Mouse (Mus musculus) Patski (cell line): ENCODE measurements at regions not wholly inside any gene's neighbourhood (a gene's known extent, or its start where the extent isn't known, plus 50 kb on each side); places are given as distances from the start of the nearest gene placed in this dataset.

Experiments used
- ATAC-seq: fragments of 100-300 bp; one replicate; pipeline ENCODE4 v1.8.0; 2021
- CTCF ChIA-PET: fragments of 350-600 bp; sonication (Branson Sonifier 250); formaldehyde crosslinking; loops from one replicate; lab custom pipeline; 2022; ENCODE audit warnings: inconsistent platforms; lab: Charles Lee
- POLR2A ChIA-PET: fragments of 350-600 bp; sonication (Branson Sonifier 250); formaldehyde crosslinking; loops from one replicate; lab custom pipeline; 2022; ENCODE audit warnings: antibody characterized with exemption, inconsistent platforms; lab: Charles Lee
- DNase-seq: peaks from one replicate; pipeline ENCODE4 v3.0.0-alpha.2; 2011; ENCODE audit warnings: low read depth, low spot score
- H3K27me3 ChIP-seq: fragments of 371-371 bp; one replicate; pipeline ENCODE4 v1.5.1; 2021
- CTCF ChIP-seq: fragments of 100-300 bp; IDR thresholded peaks from one replicate; pipeline ENCODE4 v1.5.1; 2021
- in situ Hi-C: fragments of 300-500 bp; cut with MboI; formaldehyde crosslinking; loops from 3 replicates; pipeline ENCODE4 v1.11.1; 2018; ENCODE audit warnings: low pct_unique_long_range_greater_than_20kb, mixed read lengths

GRCm38 (mm10) chr5:118815783-118816182, 255.3 kb downstream of the Med13l start:
- CTCF ChIA-PET = interaction anchor here (1.2 kb wide), 1 partner anchor 34 kb away, joined by 4 read pairs; no protein-coding TSS in a partner anchor
- POLR2A ChIA-PET = no interaction called here
- TF ChIP-seq CTCF = no peak
- DNase-seq (no peak), ATAC-seq (no peak)
- in situ Hi-C loops = no loop called here
- peaks cover 26% of the 10 kb centered on the region for H3K27me3 ChIP-seq

GRCm38 (mm10) chr5:118818294-118818693, 257.8 kb downstream of the Med13l start:
- no peak for TF ChIP-seq CTCF
- ChIA-PET POLR2A (no interaction called here), CTCF (interaction anchor here (1.1 kb wide), 1 partner anchor 12 kb away, joined by 3 read pairs; no protein-coding TSS in a partner anchor)
- H3K27me3 ChIP-seq = peaks cover 20% of the 10 kb centered on the region
- no peak for ATAC-seq
- in situ Hi-C loops = no loop called here
- DNase-seq = no peak

- H3K27me3 ChIP-seq = peaks cover 22% of the 10 kb centered on the region
- ChIA-PET POLR2A (no interaction called here), CTCF (interaction anchor here (1.6 kb wide), 1 partner anchor 55 kb away, joined by 3 read pairs; no protein-coding TSS in a partner anchor)
- TF ChIP-seq CTCF = no peak
- in situ Hi-C loops = no loop called here
- ATAC-seq = no peak
- DNase-seq = no peak
Measured at GRCm38 (mm10) chr5:118824791-118825190, 264.3 kb downstream of the Med13l start.

GRCm38 (mm10) chr5:118829031-118829698, 268.7 kb downstream of the Med13l start:
- H3K27me3 ChIP-seq = peaks cover 29% of the 10 kb centered on the region
- TF ChIP-seq CTCF = no peak
- DNase-seq = no peak
- POLR2A ChIA-PET = no interaction called here
- CTCF ChIA-PET = no interaction called here
- no peak for ATAC-seq
- in situ Hi-C loops = no loop called here

DNA sequence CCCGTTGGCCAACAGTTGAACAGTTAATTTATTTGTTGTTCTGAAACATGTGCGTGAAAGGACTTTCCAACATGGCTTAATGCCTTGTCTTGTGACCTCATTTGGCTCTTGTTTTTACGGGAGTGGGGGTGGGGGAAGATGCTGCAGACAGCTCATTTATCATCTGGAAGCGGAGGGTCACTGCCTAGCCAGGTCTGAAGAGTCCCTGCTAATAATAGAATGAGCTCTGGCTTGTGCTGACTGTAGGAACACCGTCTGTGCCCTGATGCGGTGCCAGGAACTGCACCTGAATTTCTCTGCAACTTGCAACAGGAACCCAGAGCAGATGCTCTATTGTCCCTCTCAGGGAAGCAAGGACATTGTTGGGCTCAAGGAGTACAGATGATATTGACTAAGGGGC, 272.2 kb downstream of the Med13l start:
- POLR2A ChIA-PET = interaction anchor here (1.2 kb wide), 1 partner anchor 86 kb away, joined by 3 read pairs; no protein-coding TSS in a partner anchor
- no peak for TF ChIP-seq CTCF

GRCm38 (mm10) chr5:118834129-118834528, 273.6 kb downstream of the Med13l start:
- in situ Hi-C loops = no loop called here
- H3K27me3 ChIP-seq = peaks cover 28% of the 10 kb centered on the region
- ChIA-PET CTCF (no interaction called here), POLR2A (no interaction called here)
- ATAC-seq (no peak), DNase-seq (no peak)
- no peak for TF ChIP-seq CTCF

More for the DNA sequence above, 272.2 kb downstream of the Med13l start:
- in situ Hi-C loops = no loop called here
- H3K27me3 ChIP-seq = peaks cover 37% of the 10 kb centered on the region
- no peak for DNase-seq
- CTCF ChIA-PET = no interaction called here
- no peak for ATAC-seq

- CTCF ChIA-PET = no interaction called here
- no peak for TF ChIP-seq CTCF
- POLR2A ChIA-PET = no interaction called here
- in situ Hi-C loops = no loop called here
- ATAC-seq (no peak), DNase-seq (no peak)
- H3K27me3 ChIP-seq = peaks cover 17% of the 10 kb centered on the region
Measured at GRCm38 (mm10) chr5:118837001-118837400, 276.5 kb downstream of the Med13l start.

DNA sequence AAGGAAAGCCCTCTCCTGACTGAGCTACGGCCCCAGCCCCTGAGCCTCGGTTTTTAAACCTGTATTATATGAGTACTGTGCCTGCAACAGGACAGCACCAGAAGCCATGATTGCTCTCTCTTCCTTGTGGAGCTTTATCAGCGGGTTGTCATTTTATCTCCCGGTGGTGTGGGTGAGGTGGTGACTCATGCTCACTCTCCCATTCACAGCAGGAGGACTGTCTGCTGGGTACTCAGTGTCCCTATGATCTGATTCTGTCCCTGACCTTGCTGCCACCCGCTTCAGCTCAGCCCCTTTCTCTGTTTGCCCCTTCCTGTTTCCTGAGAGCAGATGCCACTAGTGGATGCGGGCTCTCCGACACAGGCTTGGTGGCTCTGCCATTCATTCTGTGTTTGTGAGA, 277.9 kb downstream of the Med13l start:
- CTCF ChIA-PET = interaction anchor here (0.5 kb wide), 1 partner anchor 633 kb away, joined by 3 read pairs; no protein-coding TSS in a partner anchor
- no peak for TF ChIP-seq CTCF
- H3K27me3 ChIP-seq = peaks cover 20% of the 10 kb centered on the region
- ATAC-seq (no peak), DNase-seq (no peak)
- in situ Hi-C loops = no loop called here
- POLR2A ChIA-PET = no interaction called here

DNA sequence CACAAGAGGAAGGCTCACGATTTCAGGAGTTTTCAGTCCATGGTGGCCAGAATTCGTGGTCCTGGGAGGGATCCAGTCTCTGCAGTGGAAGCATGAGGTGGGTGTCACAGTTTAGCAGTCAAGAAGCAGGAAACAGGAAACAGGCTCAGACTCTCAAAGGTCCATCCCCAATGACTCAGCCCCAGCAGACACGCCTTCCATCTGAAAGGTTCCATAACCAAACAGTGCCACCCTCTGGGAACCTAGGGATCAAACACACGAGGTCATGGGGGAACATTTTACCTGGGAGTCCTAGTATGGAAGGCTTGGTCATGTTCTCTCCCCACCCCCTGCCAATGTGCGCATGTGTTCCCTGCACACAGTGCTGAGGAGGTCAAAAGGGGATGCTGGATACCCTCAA, 279.4 kb downstream of the Med13l start:
- no peak for TF ChIP-seq CTCF
- ATAC-seq = no peak
- ChIA-PET POLR2A (no interaction called here), CTCF (no interaction called here)
- H3K27me3 ChIP-seq = peaks cover 17% of the 10 kb centered on the region
- in situ Hi-C loops = no loop called here
- DNase-seq = no peak

DNA sequence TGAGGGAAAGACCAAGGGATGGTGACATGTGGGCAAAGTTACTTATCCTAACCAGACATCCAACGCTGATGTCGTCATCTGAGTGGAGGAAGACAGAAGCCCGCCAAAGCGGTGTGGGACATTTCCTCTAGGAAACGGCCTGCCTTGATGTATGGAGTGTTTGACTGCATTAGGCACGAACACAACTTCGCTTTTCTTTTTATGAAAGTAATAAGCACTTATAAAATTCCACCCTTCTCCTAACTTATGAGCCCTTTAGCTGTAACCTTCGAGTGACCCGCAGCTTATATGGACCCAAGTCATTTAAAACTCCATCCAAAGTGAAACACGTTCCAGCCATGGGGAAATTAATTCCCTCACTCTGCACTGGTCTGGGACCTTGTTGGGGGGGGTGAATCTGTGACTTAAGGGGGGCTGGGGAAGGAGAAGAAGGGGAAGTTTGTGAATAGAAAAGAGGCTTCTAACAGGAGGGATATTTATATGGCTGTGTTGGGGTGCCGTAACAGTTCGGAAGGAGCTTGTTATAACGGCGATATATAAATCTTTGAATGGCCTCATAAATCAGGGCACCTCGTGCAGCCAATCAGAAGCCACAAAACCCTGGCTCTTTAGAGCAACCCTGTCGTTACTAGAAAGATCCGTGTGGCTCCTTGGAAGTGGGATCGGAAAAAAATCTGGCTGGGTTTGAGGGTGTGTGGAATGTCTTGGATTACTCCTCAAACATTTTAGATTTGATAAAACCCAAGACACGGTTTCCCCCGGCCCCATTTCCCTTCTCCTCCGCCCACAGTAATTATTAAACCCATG, 280.9 kb downstream of the Med13l start:
- POLR2A ChIA-PET = interaction anchor here (0.5 to 0.7 kb wide), 2 partner anchors 19 to 1247 kb away, joined by 3 read pairs; no protein-coding TSS in a partner anchor
- in situ Hi-C loops = no loop called here
- no peak for TF ChIP-seq CTCF
- CTCF ChIA-PET = no interaction called here
- no peak for ATAC-seq
- H3K27me3 ChIP-seq = peaks cover 7% of the 10 kb centered on the region
- DNase-seq = no peak

GRCm38 (mm10) chr5:118842017-118842396, 281.5 kb downstream of the Med13l start:
- DNase-seq = no peak
- no peak for ATAC-seq
- in situ Hi-C loops = no loop called here

More at GRCm38 (mm10) chr5:118842017-118842396, 281.5 kb downstream of the Med13l start:
- H3K27me3 ChIP-seq = peaks cover 3% of the 10 kb centered on the region
- CTCF ChIA-PET = no interaction called here
- POLR2A ChIA-PET = interaction anchor here (0.7 kb wide), 1 partner anchor 1247 kb away, joined by 3 read pairs; no protein-coding TSS in a partner anchor
- TF ChIP-seq CTCF = no peak
